Mouse (Mus musculus) large intestine, adult 2 months (tissue): Measurements from ENCODE around the gene Rps6ka1. TPM values are rescaled to one million over a fixed set of nuclear protein-coding genes. Genes with fewer than 3 reads are reported as not detected.

Experiments
- polyA plus RNA-seq: library from polyadenylated mRNA; depleted of rRNA; stranded (reverse); fragments of >200 nt; gene quantifications from 2 replicates; pipeline ENCODE4 v1.2.3, GENCODE M21; 2012; rRNA removed

Gene Rps6ka1
- polyA plus RNA-seq, 1 experiment = 149 TPM

Other genes with a start within 250 kb of the Rps6ka1 start
- gene Zdhhc18, start 237.6 kb downstream of the Rps6ka1 start, polyA plus RNA-seq = 27.3 and 35.7 TPM in 2 replicates
- 11.2 and 11.7 TPM in 2 replicates for gene Pigv, start 215.2 kb downstream of the Rps6ka1 start, polyA plus RNA-seq
- 25.2 and 39.5 TPM in 2 replicates for gene Arid1a, start 131.0 kb downstream of the Rps6ka1 start, polyA plus RNA-seq
- 33.0 and 46.0 TPM in 2 replicates for gene Hmgn2, start 80.9 kb upstream of the Rps6ka1 start, polyA plus RNA-seq
- gene Dhdds, start 113.1 kb upstream of the Rps6ka1 start, polyA plus RNA-seq = 30.1 and 30.5 TPM in 2 replicates
- not detected in 2 replicates for gene Lin28a, start 131.0 kb upstream of the Rps6ka1 start, polyA plus RNA-seq
- 0.24 and 0.45 TPM in 2 replicates for gene Zfp683, start 166.0 kb upstream of the Rps6ka1 start, polyA plus RNA-seq
- gene Crybg2, start 173.0 kb upstream of the Rps6ka1 start, polyA plus RNA-seq = 33.6 and 47.2 TPM in 2 replicates
- gene Cd52, start 207.3 kb upstream of the Rps6ka1 start, polyA plus RNA-seq = 97.7 and 132 TPM in 2 replicates
- gene Ubxn11, start 214.8 kb upstream of the Rps6ka1 start, polyA plus RNA-seq = 4.7 and 5.0 TPM in 2 replicates
- gene Sh3bgrl3, start 241.0 kb upstream of the Rps6ka1 start, polyA plus RNA-seq = 651 and 734 TPM in 2 replicates